Mouse (Mus musculus): ENCODE measurements at regions not wholly inside any gene's neighbourhood (a gene's known extent, or its start where the extent isn't known, plus 50 kb on each side); places are given as distances from the start of the nearest gene placed in this dataset.
A peak's percentile ranks its signal among the peaks of the same experiment; 100 is the strongest.

DNA sequence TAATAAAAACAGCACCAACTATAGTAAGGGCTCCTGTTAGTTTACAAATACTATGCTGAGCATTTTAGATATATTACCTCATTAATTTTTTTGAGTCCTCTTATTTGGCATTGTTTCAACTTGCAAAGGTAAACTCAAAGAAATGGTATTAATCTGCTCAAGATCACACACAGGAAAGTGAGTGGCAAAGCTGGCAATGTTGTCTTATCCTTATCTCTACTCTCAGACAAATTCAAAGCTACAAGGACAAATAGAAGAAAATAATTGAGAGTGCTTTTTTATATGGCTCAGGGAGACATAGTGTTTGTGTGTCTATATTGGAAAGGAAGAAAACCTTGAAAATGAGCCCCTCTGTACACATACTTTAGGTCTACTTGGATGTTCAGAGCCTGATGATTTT lies 411.9 kb upstream of the Mgat4c start:
- no peak overlapping the region for H3K27ac ChIP-seq (ENCODE audit: low read length)
- no peaks in the 10 kb centered on the region for H3K36me3 ChIP-seq (ENCODE audit: control insufficient read depth, insufficient read depth)
- no peak overlapping the region for H3K9ac ChIP-seq (replicated peaks; ENCODE audit: low read depth, low read length)
- no peak for ATAC-seq
- no peaks in the 10 kb centered on the region for H3K4me1 ChIP-seq (replicated peaks; ENCODE audit: control insufficient read depth, insufficient read depth, low read length)
- no peak overlapping the region for H3K4me3 ChIP-seq (replicated peaks; ENCODE audit: low read length)
- H3K27me3 ChIP-seq (replicated peaks; ENCODE audit: control insufficient read depth, insufficient read depth, low read length) = no peaks in the 10 kb centered on the region
- H3K4me2 ChIP-seq (ENCODE audit: low read length) = no peak overlapping the region
- H3K9me3 ChIP-seq (ENCODE audit: control insufficient read depth, low read length) = no peaks in the 10 kb centered on the region

DNA sequence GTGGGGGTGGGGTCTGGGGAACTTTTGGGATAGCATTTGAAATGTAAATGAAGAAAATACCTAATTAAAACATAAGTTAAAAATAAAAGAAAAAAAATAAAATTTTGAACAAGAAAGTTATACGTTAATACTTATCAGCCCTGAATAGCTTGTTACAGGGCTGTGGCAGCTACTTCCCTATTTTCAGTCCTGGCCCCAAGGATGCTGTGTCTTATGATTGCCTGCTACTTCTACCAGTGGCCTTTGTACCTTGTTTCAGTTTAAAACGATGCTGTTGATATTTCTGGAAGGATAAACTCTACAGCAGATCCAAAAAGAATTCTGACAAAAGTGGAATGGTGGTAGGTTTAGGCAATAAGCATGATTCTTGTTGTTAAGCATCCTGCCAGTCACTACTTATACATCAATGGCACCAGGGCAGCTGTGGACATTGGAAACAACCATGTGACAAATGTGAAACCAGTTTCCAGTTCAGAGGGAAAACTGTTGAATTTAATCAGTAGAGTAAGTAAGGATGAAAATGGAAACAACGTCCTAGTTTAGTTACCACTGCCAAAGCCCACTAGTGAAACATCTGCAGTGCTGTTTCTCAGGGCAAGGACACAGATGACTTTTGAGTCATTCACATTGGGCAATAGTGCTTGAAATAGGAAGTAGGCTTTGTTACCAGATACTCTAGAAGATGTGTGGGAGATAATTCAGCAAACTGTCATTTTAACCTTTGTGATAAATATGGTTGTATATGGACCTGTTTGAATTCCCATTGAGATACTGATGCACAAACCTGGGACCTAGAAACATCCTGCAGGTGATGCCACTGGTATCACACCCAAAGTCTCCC lies 409.6 kb upstream of the Mgat4c start:
- ATAC-seq = no peak
- H3K27me3 ChIP-seq (replicated peaks; ENCODE audit: control insufficient read depth, insufficient read depth, low read length) = no peaks in the 10 kb centered on the region
- no peak overlapping the region for H3K9ac ChIP-seq (replicated peaks; ENCODE audit: low read depth, low read length)
- 78% methylated on average over 3 of the region's 3 CpGs for WGBS
- H3K4me1 ChIP-seq (replicated peaks; ENCODE audit: control insufficient read depth, insufficient read depth, low read length) = no peaks in the 10 kb centered on the region
- no peak overlapping the region for H3K4me2 ChIP-seq (ENCODE audit: low read length)
- H3K27ac ChIP-seq (ENCODE audit: low read length) = no peak overlapping the region
- H3K36me3 ChIP-seq (ENCODE audit: control insufficient read depth, insufficient read depth) = no peaks in the 10 kb centered on the region
- H3K9me3 ChIP-seq (ENCODE audit: control insufficient read depth, low read length) = no peaks in the 10 kb centered on the region
- no peak overlapping the region for H3K4me3 ChIP-seq (replicated peaks; ENCODE audit: low read length)

DNA sequence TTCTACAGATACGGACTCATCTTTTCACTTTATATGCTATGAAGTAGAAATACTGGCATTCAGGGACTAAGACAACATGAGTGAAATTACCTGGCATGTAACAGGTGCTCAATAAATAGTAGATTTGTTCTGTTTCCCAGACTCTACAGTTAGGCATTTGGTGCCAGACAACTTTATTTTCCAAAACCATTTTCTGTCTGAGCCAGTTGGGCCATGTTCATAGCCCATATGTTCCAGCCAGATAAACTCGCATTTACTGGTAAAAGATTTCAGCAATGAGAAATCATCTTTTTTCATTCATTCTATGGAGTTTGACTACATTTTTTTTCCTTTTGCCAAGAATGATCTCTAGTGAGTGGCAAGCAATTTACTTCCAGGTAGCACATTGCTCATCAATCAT lies 393.2 kb upstream of the Mgat4c start:
- Histone ChIP-seq H3K4me2 (ENCODE audit: low read length) (no peak overlapping the region), H3K9me3 (ENCODE audit: control insufficient read depth, low read length) (no peaks in the 10 kb centered on the region), H3K36me3 (ENCODE audit: control insufficient read depth, insufficient read depth) (no peaks in the 10 kb centered on the region), H3K27me3 (replicated peaks; ENCODE audit: control insufficient read depth, insufficient read depth, low read length) (no peaks in the 10 kb centered on the region), H3K9ac (replicated peaks; ENCODE audit: low read depth, low read length) (no peak overlapping the region), H3K4me3 (replicated peaks; ENCODE audit: low read length) (no peak overlapping the region), H3K27ac (ENCODE audit: low read length) (no peak overlapping the region; the same call in 1 of the 2 replicates), H3K4me1 (replicated peaks; ENCODE audit: control insufficient read depth, insufficient read depth, low read length) (no peaks in the 10 kb centered on the region)
- peak; percentile 63 for ATAC-seq
- 67% methylated on average over 2 of the region's 2 CpGs for WGBS

- H3K9ac ChIP-seq (replicated peaks; ENCODE audit: low read depth, low read length) = no peak overlapping the region
- WGBS = 8% methylated on average over 2 of the region's 2 CpGs
- peak; percentile 92 for ATAC-seq
- H3K4me3 ChIP-seq (replicated peaks; ENCODE audit: low read length) = no peak overlapping the region
- H3K36me3 ChIP-seq (ENCODE audit: control insufficient read depth, insufficient read depth) = no peaks in the 10 kb centered on the region
- H3K27ac ChIP-seq (ENCODE audit: low read length) = no peak overlapping the region
- no peaks in the 10 kb centered on the region for H3K9me3 ChIP-seq (ENCODE audit: control insufficient read depth, low read length)
- H3K27me3 ChIP-seq (replicated peaks; ENCODE audit: control insufficient read depth, insufficient read depth, low read length) = no peaks in the 10 kb centered on the region
- H3K4me2 ChIP-seq (ENCODE audit: low read length) = no peak overlapping the region
- H3K4me1 ChIP-seq (replicated peaks; ENCODE audit: control insufficient read depth, insufficient read depth, low read length) = no peaks in the 10 kb centered on the region
Observed at GRCm38 (mm10) chr10:101302138-101302780, 379.0 kb upstream of the Mgat4c start.

- Histone ChIP-seq H3K4me2 (ENCODE audit: low read length) (no peak overlapping the region), H3K27me3 (replicated peaks; ENCODE audit: control insufficient read depth, insufficient read depth, low read length) (no peaks in the 10 kb centered on the region), H3K27ac (ENCODE audit: low read length) (no peak overlapping the region), H3K9me3 (ENCODE audit: control insufficient read depth, low read length) (no peaks in the 10 kb centered on the region), H3K4me3 (replicated peaks; ENCODE audit: low read length) (no peak overlapping the region), H3K36me3 (ENCODE audit: control insufficient read depth, insufficient read depth) (no peaks in the 10 kb centered on the region), H3K4me1 (replicated peaks; ENCODE audit: control insufficient read depth, insufficient read depth, low read length) (no peaks in the 10 kb centered on the region), H3K9ac (replicated peaks; ENCODE audit: low read depth, low read length) (no peak overlapping the region)
- no peak for ATAC-seq
Observed at GRCm38 (mm10) chr10:101304075-101304474, 377.2 kb upstream of the Mgat4c start.

DNA sequence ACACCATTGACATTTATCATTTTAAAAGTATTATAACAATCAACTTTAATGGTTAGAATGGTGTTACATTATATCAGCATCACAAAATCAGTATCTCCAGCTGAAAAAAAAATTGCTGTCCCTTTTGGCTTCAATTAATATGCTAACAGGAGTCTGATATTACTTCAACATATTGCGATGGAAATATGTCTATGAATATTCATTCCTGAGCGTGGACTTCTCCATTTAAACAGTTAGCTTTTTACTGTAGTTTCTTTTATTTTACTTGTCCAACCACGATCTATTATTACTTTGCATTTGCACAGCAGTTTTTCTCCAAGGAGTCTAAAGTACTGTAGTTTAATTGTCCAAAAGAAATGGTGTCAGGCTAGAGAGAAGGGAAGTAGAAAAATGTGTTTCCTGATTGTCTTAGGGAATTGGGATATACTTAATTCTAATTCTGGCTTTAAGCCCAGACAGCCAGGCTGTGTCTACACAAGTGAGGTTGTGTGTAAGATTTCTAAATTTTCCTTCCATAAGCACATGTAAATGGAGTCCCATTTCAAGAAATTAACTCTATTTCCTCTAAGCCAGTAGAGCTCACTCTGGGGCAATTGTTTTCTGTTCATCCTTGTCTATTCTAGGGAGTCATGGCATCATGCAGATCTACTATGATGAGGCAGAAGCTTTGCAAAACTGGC lies 364.5 kb upstream of the Mgat4c start:
- Histone ChIP-seq H3K27ac (ENCODE audit: low read length) (peak overlapping the region; percentile 81), H3K4me1 (replicated peaks; ENCODE audit: control insufficient read depth, insufficient read depth, low read length) (peaks cover 7% of the 10 kb centered on the region; the same call in 1 of the 2 replicates), H3K9ac (replicated peaks; ENCODE audit: low read depth, low read length) (no peak overlapping the region), H3K36me3 (ENCODE audit: control insufficient read depth, insufficient read depth) (no peaks in the 10 kb centered on the region), H3K27me3 (replicated peaks; ENCODE audit: control insufficient read depth, insufficient read depth, low read length) (no peaks in the 10 kb centered on the region), H3K4me3 (replicated peaks; ENCODE audit: low read length) (no peak overlapping the region), H3K4me2 (ENCODE audit: low read length) (no peak overlapping the region), H3K9me3 (ENCODE audit: control insufficient read depth, low read length) (no peaks in the 10 kb centered on the region)
- peak; percentile 88 for ATAC-seq
- 25% methylated on average over 3 of the region's 3 CpGs for WGBS

DNA sequence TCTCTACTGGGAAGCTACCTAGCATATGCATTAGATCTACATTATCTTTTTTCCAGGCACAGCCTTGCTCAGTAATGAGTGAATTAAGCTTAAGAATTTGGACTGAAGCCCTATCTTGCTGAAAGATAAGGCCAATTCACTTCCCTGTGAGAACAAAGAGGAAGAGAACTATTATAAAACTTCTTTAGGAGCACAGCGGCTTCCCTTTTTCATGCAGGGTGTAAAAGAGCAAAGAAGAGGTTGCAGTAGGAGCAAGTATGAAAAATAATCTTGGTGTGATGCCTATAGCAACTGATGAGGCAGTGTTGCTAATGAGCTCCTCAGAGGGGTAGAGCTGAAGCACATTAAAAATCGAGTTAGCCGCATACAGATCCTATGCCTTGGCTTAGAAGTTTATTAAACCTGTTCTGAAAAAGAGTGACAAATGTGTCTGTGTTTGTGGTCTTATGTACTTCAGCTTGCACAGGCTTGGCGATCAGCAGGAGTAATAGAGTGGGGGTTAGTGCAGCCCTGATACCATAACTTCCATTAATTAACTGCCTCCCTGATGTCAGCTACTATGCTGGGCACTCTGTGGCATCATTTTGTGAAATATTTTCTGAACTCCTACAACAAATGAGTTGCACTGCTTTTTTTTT lies 360.1 kb upstream of the Mgat4c start:
- ATAC-seq = peak; percentile 37
- H3K9me3 ChIP-seq (ENCODE audit: control insufficient read depth, low read length) = no peaks in the 10 kb centered on the region
- 41% methylated on average over 4 of the region's 4 CpGs for WGBS

DNA sequence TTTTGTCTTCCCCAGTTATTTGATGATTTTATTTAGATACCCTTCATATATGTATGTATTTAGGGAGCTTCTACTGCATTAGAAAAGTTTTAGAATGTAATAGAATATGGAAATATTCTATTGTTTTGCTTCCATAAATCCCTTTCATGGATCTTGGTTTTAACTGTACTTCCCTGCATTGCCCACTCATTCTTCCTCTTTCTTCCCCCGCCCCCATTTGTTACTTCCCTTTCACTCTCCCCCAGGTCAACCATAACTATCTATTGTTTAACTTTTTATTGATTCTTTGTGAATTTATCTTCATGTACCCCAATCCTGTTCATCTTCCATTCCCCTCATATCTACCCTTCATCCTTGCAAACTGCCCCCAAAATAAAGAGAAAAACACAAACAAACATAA lies 356.8 kb upstream of the Mgat4c start:
- H3K4me1 ChIP-seq (replicated peaks; ENCODE audit: control insufficient read depth, insufficient read depth, low read length) = peaks cover 4% of the 10 kb centered on the region; the same call in 1 of the 2 replicates
- WGBS = 93% methylated on average over 1 of the region's 1 CpGs
- H3K9me3 ChIP-seq (ENCODE audit: control insufficient read depth, low read length) = no peaks in the 10 kb centered on the region

More for the DNA sequence above, 360.1 kb upstream of the Mgat4c start:
- no peaks in the 10 kb centered on the region for H3K36me3 ChIP-seq (ENCODE audit: control insufficient read depth, insufficient read depth)
- H3K27me3 ChIP-seq (replicated peaks; ENCODE audit: control insufficient read depth, insufficient read depth, low read length) = no peaks in the 10 kb centered on the region
- H3K27ac ChIP-seq (ENCODE audit: low read length) = 0 out of 2 replicates have a peak overlapping the region, but pooled peaks have one; percentile 53
- H3K4me2 ChIP-seq (ENCODE audit: low read length) = no peak overlapping the region
- H3K4me3 ChIP-seq (replicated peaks; ENCODE audit: low read length) = no peak overlapping the region
- no peak overlapping the region for H3K9ac ChIP-seq (replicated peaks; ENCODE audit: low read depth, low read length)
- H3K4me1 ChIP-seq (replicated peaks; ENCODE audit: control insufficient read depth, insufficient read depth, low read length) = peaks cover 7% of the 10 kb centered on the region; the same call in 1 of the 2 replicates

DNA sequence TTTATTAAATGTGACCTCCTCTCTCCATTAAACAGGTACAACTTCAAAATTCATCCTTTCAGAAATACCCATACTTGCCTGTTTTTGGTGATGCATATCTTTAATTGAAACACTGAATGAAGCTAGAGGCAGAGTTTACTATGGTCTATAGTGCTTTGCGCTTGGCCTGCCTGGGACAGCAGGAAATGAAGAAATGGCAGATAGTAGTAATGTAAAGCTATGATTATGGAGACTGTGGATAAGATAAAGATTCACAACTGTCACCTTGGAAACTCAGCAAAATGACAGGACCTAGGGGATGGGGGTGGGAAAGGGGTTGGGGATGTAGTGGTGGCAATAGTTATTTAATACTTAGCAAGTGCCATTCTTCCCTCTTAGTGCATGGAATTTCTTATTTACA lies 352.7 kb upstream of the Mgat4c start:
- Histone ChIP-seq H3K27me3 (replicated peaks; ENCODE audit: control insufficient read depth, insufficient read depth, low read length) (no peaks in the 10 kb centered on the region), H3K4me1 (replicated peaks; ENCODE audit: control insufficient read depth, insufficient read depth, low read length) (no peaks in the 10 kb centered on the region)
- WGBS = 97% methylated on average over 1 of the region's 1 CpGs

More for the DNA sequence above, 356.8 kb upstream of the Mgat4c start:
- Histone ChIP-seq H3K36me3 (ENCODE audit: control insufficient read depth, insufficient read depth) (no peaks in the 10 kb centered on the region), H3K4me3 (replicated peaks; ENCODE audit: low read length) (no peak overlapping the region), H3K9ac (replicated peaks; ENCODE audit: low read depth, low read length) (no peak overlapping the region), H3K27ac (ENCODE audit: low read length) (no peak overlapping the region), H3K4me2 (ENCODE audit: low read length) (no peak overlapping the region), H3K27me3 (replicated peaks; ENCODE audit: control insufficient read depth, insufficient read depth, low read length) (no peaks in the 10 kb centered on the region)
- no peak for ATAC-seq

More for the DNA sequence above, 352.7 kb upstream of the Mgat4c start:
- H3K9me3 ChIP-seq (ENCODE audit: control insufficient read depth, low read length) = no peaks in the 10 kb centered on the region
- H3K4me3 ChIP-seq (replicated peaks; ENCODE audit: low read length) = no peak overlapping the region
- H3K4me2 ChIP-seq (ENCODE audit: low read length) = no peak overlapping the region
- no peak for ATAC-seq
- H3K27ac ChIP-seq (ENCODE audit: low read length) = no peak overlapping the region
- no peaks in the 10 kb centered on the region for H3K36me3 ChIP-seq (ENCODE audit: control insufficient read depth, insufficient read depth)
- H3K9ac ChIP-seq (replicated peaks; ENCODE audit: low read depth, low read length) = no peak overlapping the region
